Mouse (Mus musculus) liver, postnatal 0 days (tissue): ENCODE data around the gene Sycp2.

Source experiments
- CTCF ChIP-seq: sonication (generic); IDR thresholded peaks from 2 replicates; pipeline ENCODE4 v1.5.1; 2016; ENCODE audit warnings: antibody characterized with exemption, low read depth
- EP300 ChIP-seq: IDR thresholded peaks from 2 replicates; pipeline ENCODE4 v1.6.1; 2016; ENCODE audit warnings: antibody characterized with exemption, low read depth, mild to moderate bottlenecking

DNA sequence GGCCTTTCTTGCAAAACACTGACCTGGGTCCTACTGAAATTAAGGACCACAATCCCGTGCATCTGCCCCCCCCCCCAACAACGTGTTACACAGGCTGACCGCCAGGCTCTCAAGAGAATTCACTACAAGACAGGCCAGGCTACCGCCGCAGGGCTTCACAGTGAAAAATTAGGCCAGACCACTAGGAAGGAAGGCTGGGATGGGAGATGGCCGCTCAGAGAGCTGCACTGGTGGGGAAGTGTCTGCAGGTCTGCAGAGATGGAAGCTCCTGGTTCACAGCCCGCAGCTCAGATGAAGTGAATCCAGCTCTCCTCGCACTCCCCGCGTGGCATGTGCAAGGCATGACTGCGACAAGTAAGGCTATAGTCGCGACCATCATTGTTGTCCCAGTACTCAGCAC lies 5.6 kb upstream of the Sycp2 start:
- TF ChIP-seq CTCF = no peak
- TF ChIP-seq EP300 = no peak
